Mouse (Mus musculus): ENCODE results near the gene Dus1l. TPM values are rescaled to one million over a fixed set of nuclear protein-coding genes. Genes with fewer than 3 reads are reported as not detected.

Gene Dus1l
- polyA plus RNA-seq, 1 experiment from 2014 or later: 51.0 TPM

- no peak for ATAC-seq (ENCODE audit: low read depth)
These were observed 34.2 kb downstream of the Dus1l start for GRCm38 (mm10) chr11:120761811-120762671.

GRCm38 (mm10) chr11:120760236-120760635 lies 36.0 kb downstream of the Dus1l start:
- H3K4me1 ChIP-seq (ENCODE audit: control insufficient read depth, insufficient read depth, low read length): no peaks in the 10 kb centered on the region
- H3K9ac ChIP-seq (ENCODE audit: low read depth, low read length): no peak overlapping the region
- WGBS: 81% methylated on average over 9 of the region's 9 CpGs
- H3K4me3 ChIP-seq (ENCODE audit: low read depth, low read length): no peak overlapping the region
- ATAC-seq (ENCODE audit: low read depth) (no peak), DNase-seq (ENCODE audit: low spot score) (no peak)
- peaks cover 18% of the 10 kb centered on the region for H3K9me3 ChIP-seq (ENCODE audit: control insufficient read depth, low read length)
- peaks cover 8% of the 10 kb centered on the region; the same call in 1 of the 2 replicates for H3K27me3 ChIP-seq (replicated peaks; ENCODE audit: control insufficient read depth, insufficient read depth, low read length)
- no peaks in the 10 kb centered on the region for H3K36me3 ChIP-seq (ENCODE audit: control insufficient read depth, insufficient read depth, low read length)
- no peak overlapping the region for H3K27ac ChIP-seq (replicated peaks; ENCODE audit: low read depth, low read length)
- no peak overlapping the region for H3K4me2 ChIP-seq (ENCODE audit: low read depth, low read length)

More at GRCm38 (mm10) chr11:120761811-120762671, 34.2 kb downstream of the Dus1l start:
- Histone ChIP-seq H3K27me3 (replicated peaks; ENCODE audit: control insufficient read depth, insufficient read depth, low read length) (peaks cover 8% of the 10 kb centered on the region; the same call in 1 of the 2 replicates), H3K4me3 (ENCODE audit: low read depth, low read length) (no peak overlapping the region), H3K36me3 (ENCODE audit: control insufficient read depth, insufficient read depth, low read length) (no peaks in the 10 kb centered on the region), H3K4me2 (ENCODE audit: low read depth, low read length) (peak overlapping the region; percentile 28; the same call in 1 of the 2 replicates), H3K9ac (ENCODE audit: low read depth, low read length) (no peak overlapping the region), H3K9me3 (ENCODE audit: control insufficient read depth, low read length) (peaks cover 18% of the 10 kb centered on the region), H3K4me1 (ENCODE audit: control insufficient read depth, insufficient read depth, low read length) (no peaks in the 10 kb centered on the region), H3K27ac (replicated peaks; ENCODE audit: low read depth, low read length) (no peak overlapping the region)
- 65% methylated on average over 14 of the region's 14 CpGs for WGBS
- DNase-seq (ENCODE audit: low spot score): no peak

- WGBS: 57% methylated on average over 4 of the region's 4 CpGs
- H3K9me3 ChIP-seq (ENCODE audit: control insufficient read depth, low read length): no peaks in the 10 kb centered on the region
- no peak overlapping the region for H3K9ac ChIP-seq (ENCODE audit: low read depth, low read length)
- no peak for DNase-seq (ENCODE audit: low spot score)
- no peak overlapping the region for H3K4me3 ChIP-seq (ENCODE audit: low read depth, low read length)
- no peak for ATAC-seq (ENCODE audit: low read depth)
- no peaks in the 10 kb centered on the region for H3K27me3 ChIP-seq (replicated peaks; ENCODE audit: control insufficient read depth, insufficient read depth, low read length)
- no peaks in the 10 kb centered on the region for H3K4me1 ChIP-seq (ENCODE audit: control insufficient read depth, insufficient read depth, low read length)
- H3K4me2 ChIP-seq (ENCODE audit: low read depth, low read length): no peak overlapping the region
- H3K27ac ChIP-seq (replicated peaks; ENCODE audit: low read depth, low read length): no peak overlapping the region
- H3K36me3 ChIP-seq (ENCODE audit: control insufficient read depth, insufficient read depth, low read length): no peaks in the 10 kb centered on the region
These were observed 44.6 kb downstream of the Dus1l start for GRCm38 (mm10) chr11:120751606-120752005.

- H3K4me3 ChIP-seq (ENCODE audit: low read depth, low read length): no peak overlapping the region
- H3K9me3 ChIP-seq (ENCODE audit: control insufficient read depth, low read length): no peaks in the 10 kb centered on the region
- no peak overlapping the region for H3K9ac ChIP-seq (ENCODE audit: low read depth, low read length)
- ATAC-seq (ENCODE audit: low read depth) (no peak), DNase-seq (ENCODE audit: low spot score) (no peak)
- H3K36me3 ChIP-seq (ENCODE audit: control insufficient read depth, insufficient read depth, low read length): no peaks in the 10 kb centered on the region
- no peak overlapping the region for H3K4me2 ChIP-seq (ENCODE audit: low read depth, low read length)
- no peak overlapping the region for H3K27ac ChIP-seq (replicated peaks; ENCODE audit: low read depth, low read length)
- no peaks in the 10 kb centered on the region for H3K4me1 ChIP-seq (ENCODE audit: control insufficient read depth, insufficient read depth, low read length)
- H3K27me3 ChIP-seq (replicated peaks; ENCODE audit: control insufficient read depth, insufficient read depth, low read length): no peaks in the 10 kb centered on the region
- 61% methylated on average over 8 of the region's 8 CpGs for WGBS
These were observed 46.8 kb downstream of the Dus1l start for GRCm38 (mm10) chr11:120749430-120749829.

DNA sequence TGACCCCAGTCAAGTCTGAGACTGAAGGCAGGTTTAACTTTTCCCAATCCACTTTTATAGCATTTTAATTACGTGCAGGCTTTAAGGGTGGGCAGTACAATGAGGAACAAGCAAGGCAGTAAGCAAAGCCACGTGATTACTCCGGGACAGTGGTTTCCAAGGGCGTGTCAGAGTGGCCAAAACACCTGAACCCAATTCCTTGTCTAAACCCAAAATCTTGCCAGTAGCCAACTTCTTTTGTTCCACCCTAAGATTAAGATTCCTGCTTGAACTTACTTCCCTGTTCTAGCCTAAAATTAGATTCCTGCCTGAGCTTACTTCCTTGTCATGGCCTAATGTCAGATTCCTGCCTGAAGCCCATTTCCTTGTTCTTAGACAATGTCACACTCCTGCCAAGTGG lies 48.2 kb downstream of the Dus1l start:
- WGBS: 80% methylated on average over 4 of the region's 4 CpGs
- no peaks in the 10 kb centered on the region for H3K9me3 ChIP-seq (ENCODE audit: control insufficient read depth, low read length)
- no peaks in the 10 kb centered on the region for H3K4me1 ChIP-seq (ENCODE audit: control insufficient read depth, insufficient read depth, low read length)
- H3K36me3 ChIP-seq (ENCODE audit: control insufficient read depth, insufficient read depth, low read length): no peaks in the 10 kb centered on the region
- DNase-seq (ENCODE audit: low spot score) (no peak), ATAC-seq (ENCODE audit: low read depth) (0 out of 2 replicates have a peak, but pooled peaks have one; percentile 22)
- H3K27me3 ChIP-seq (replicated peaks; ENCODE audit: control insufficient read depth, insufficient read depth, low read length): no peaks in the 10 kb centered on the region
- no peak overlapping the region for H3K27ac ChIP-seq (replicated peaks; ENCODE audit: low read depth, low read length)
- H3K4me2 ChIP-seq (ENCODE audit: low read depth, low read length): no peak overlapping the region
- H3K9ac ChIP-seq (ENCODE audit: low read depth, low read length): no peak overlapping the region
- H3K4me3 ChIP-seq (ENCODE audit: low read depth, low read length): no peak overlapping the region

- H3K27me3 ChIP-seq (replicated peaks; ENCODE audit: control insufficient read depth, insufficient read depth, low read length): no peaks in the 10 kb centered on the region
- WGBS: 67% methylated on average over 7 of the region's 7 CpGs
- H3K4me3 ChIP-seq (ENCODE audit: low read depth, low read length): no peak overlapping the region
- ATAC-seq (ENCODE audit: low read depth): peak; percentile 70; the same call in 1 of the 2 replicates
- no peak overlapping the region for H3K27ac ChIP-seq (replicated peaks; ENCODE audit: low read depth, low read length)
- no peaks in the 10 kb centered on the region for H3K4me1 ChIP-seq (ENCODE audit: control insufficient read depth, insufficient read depth, low read length)
- DNase-seq (ENCODE audit: low spot score): peak; percentile 40
- H3K9ac ChIP-seq (ENCODE audit: low read depth, low read length): no peak overlapping the region
- no peak overlapping the region for H3K4me2 ChIP-seq (ENCODE audit: low read depth, low read length)
- H3K36me3 ChIP-seq (ENCODE audit: control insufficient read depth, insufficient read depth, low read length): no peaks in the 10 kb centered on the region
- H3K9me3 ChIP-seq (ENCODE audit: control insufficient read depth, low read length): no peaks in the 10 kb centered on the region
These were observed 52.0 kb downstream of the Dus1l start for GRCm38 (mm10) chr11:120744121-120744701.

GRCm38 (mm10) chr11:120740981-120741380 lies 55.2 kb downstream of the Dus1l start:
- no peak overlapping the region for H3K9ac ChIP-seq (ENCODE audit: low read depth, low read length)
- H3K27me3 ChIP-seq (replicated peaks; ENCODE audit: control insufficient read depth, insufficient read depth, low read length): no peaks in the 10 kb centered on the region
- H3K27ac ChIP-seq (replicated peaks; ENCODE audit: low read depth, low read length): no peak overlapping the region
- ATAC-seq (ENCODE audit: low read depth): no peak
- no peaks in the 10 kb centered on the region for H3K4me1 ChIP-seq (ENCODE audit: control insufficient read depth, insufficient read depth, low read length)
- no peak for DNase-seq (ENCODE audit: low spot score)
- H3K36me3 ChIP-seq (ENCODE audit: control insufficient read depth, insufficient read depth, low read length): no peaks in the 10 kb centered on the region
- WGBS: 91% methylated on average over 5 of the region's 5 CpGs
- no peak overlapping the region for H3K4me3 ChIP-seq (ENCODE audit: low read depth, low read length)
- H3K9me3 ChIP-seq (ENCODE audit: control insufficient read depth, low read length): no peaks in the 10 kb centered on the region
- H3K4me2 ChIP-seq (ENCODE audit: low read depth, low read length): no peak overlapping the region
